Mouse (Mus musculus) myocyte (in vitro differentiated cells): ENCODE results near the gene Zfp719. TPM values are rescaled to one million over a fixed set of nuclear protein-coding genes. Genes with fewer than 3 reads are reported as not detected.
A peak's percentile ranks its signal among the peaks of the same experiment; 100 is the strongest.

Source experiments
- H3K27me3 ChIP-seq: one replicate; pipeline ENCODE4 v1.6.1; 2011; ENCODE audit not compliant: control insufficient read depth, insufficient read depth, insufficient read length
- H3K36me3 ChIP-seq: one replicate; pipeline ENCODE4 v1.6.1; 2011; ENCODE audit not compliant: control insufficient read depth, insufficient read depth
- H3K4me2 ChIP-seq: one replicate; pipeline ENCODE4 v1.6.1; 2011; ENCODE audit warnings: low read depth, control low read depth
- H3K4me3 ChIP-seq: one replicate; pipeline ENCODE4 v1.5.1; 2011; ENCODE audit warnings: mild to moderate bottlenecking, control low read depth, moderate library complexity
- H3K79me2 ChIP-seq: one replicate; pipeline ENCODE4 v1.6.1; 2011; ENCODE audit not compliant: control insufficient read depth, insufficient read depth
- H3ac ChIP-seq: one replicate; pipeline ENCODE4 v1.6.1; 2011; ENCODE audit not compliant: control insufficient read depth, insufficient read length
- CEBPB ChIP-seq: IDR thresholded peaks from 2 replicates; pipeline ENCODE4 v1.6.1; 2011; ENCODE audit warnings: mild to moderate bottlenecking, moderate library complexity; ENCODE audit not compliant: poor library complexity, insufficient read depth, severe bottlenecking
- E2F4 ChIP-seq: IDR thresholded peaks from one replicate; pipeline ENCODE4 v1.6.1; 2011; ENCODE audit warnings: mild to moderate bottlenecking, control low read depth, moderate library complexity; ENCODE audit not compliant: insufficient read depth
- MAX ChIP-seq: IDR thresholded peaks from one replicate; pipeline ENCODE4 v1.6.1; 2011; ENCODE audit warnings: low read depth, mild to moderate bottlenecking, control low read depth
- MYOD1 ChIP-seq, 3 experiments: IDR thresholded peaks; one replicate each; pipeline ENCODE4 v1.6.1; 2011; ENCODE audit warnings: control low read depth in 2 of 3, low read depth in 2 of 3, mild to moderate bottlenecking in 2 of 3, moderate library complexity in 1 of 3; ENCODE audit not compliant: insufficient read length in 2 of 3, control insufficient read depth in 1 of 3
- MYOG ChIP-seq, 3 experiments: IDR thresholded peaks; one replicate each; pipeline ENCODE4 v1.6.1; 2011; ENCODE audit warnings: control low read depth in 2 of 3, low read depth in 2 of 3, mild to moderate bottlenecking in 2 of 3; ENCODE audit not compliant: insufficient read length in 2 of 3, control insufficient read depth in 1 of 3, insufficient read depth in 1 of 3
- POLR2A ChIP-seq: IDR thresholded peaks from one replicate; pipeline ENCODE4 v1.6.1; 2011; ENCODE audit warnings: low read depth, mild to moderate bottlenecking, control low read depth, moderate library complexity; ENCODE audit not compliant: insufficient read length
- POLR2AphosphoS2 ChIP-seq: IDR thresholded peaks from one replicate; pipeline ENCODE4 v1.6.1; 2011; ENCODE audit warnings: low read depth, control low read depth; ENCODE audit not compliant: insufficient read length
- REST ChIP-seq: IDR thresholded peaks from one replicate; pipeline ENCODE4 v1.6.1; 2011; ENCODE audit warnings: mild to moderate bottlenecking, control low read depth, moderate library complexity; ENCODE audit not compliant: insufficient read depth, insufficient read length
- SRF ChIP-seq: IDR thresholded peaks from one replicate; pipeline ENCODE4 v1.6.1; 2011; ENCODE audit warnings: low read depth; ENCODE audit not compliant: control insufficient read depth, insufficient read length
- TCF12 ChIP-seq: IDR thresholded peaks from one replicate; pipeline ENCODE4 v1.6.1; 2011; ENCODE audit warnings: mild to moderate bottlenecking, control low read depth; ENCODE audit not compliant: poor library complexity, insufficient read depth, severe bottlenecking
- TCF3 ChIP-seq: IDR thresholded peaks from one replicate; pipeline ENCODE4 v1.6.1; 2011; ENCODE audit warnings: low read depth, control low read depth; ENCODE audit not compliant: insufficient read length
- USF1 ChIP-seq: IDR thresholded peaks from one replicate; pipeline ENCODE4 v1.6.1; 2011; ENCODE audit warnings: low read depth, mild to moderate bottlenecking, control low read depth, moderate library complexity
- polyA plus RNA-seq: library from polyadenylated mRNA; unstranded; fragments of >200 nt; fragmentation: generic; extraction: Trizol; gene quantifications from one replicate; pipeline ENCODE4 v1.2.1, GENCODE M21; 2012; ENCODE audit warnings: missing spikeins

Gene Zfp719
- polyA plus RNA-seq, 1 experiment: 2.8 TPM

- peak overlapping the region; percentile 19 for H3ac ChIP-seq
- TF ChIP-seq E2F4: no peak
- TF ChIP-seq TCF3: no peak
- no peak for TF ChIP-seq TCF12
- TF ChIP-seq POLR2AphosphoS2: no peak
- no peak for TF ChIP-seq MYOD1 (IDR thresholded peaks at IDR 0.05; ENCODE audit: control insufficient read depth in 1 of 3, insufficient read length in 2 of 3, low read depth in 2 of 3)
- no peak for TF ChIP-seq MAX
- no peak for TF ChIP-seq USF1
- no peak for TF ChIP-seq POLR2A
- no peak for TF ChIP-seq CEBPB
- no peak for TF ChIP-seq MYOG (IDR thresholded peaks at IDR 0.05; ENCODE audit: control insufficient read depth in 1 of 3, insufficient read depth in 1 of 3, insufficient read length in 2 of 3, low read depth in 2 of 3)
- no peak for TF ChIP-seq SRF
- no peak for TF ChIP-seq REST
- peak overlapping the region; percentile 97 for H3K4me2 ChIP-seq
- H3K79me2 ChIP-seq: no peaks in the 10 kb centered on the region
- peaks cover 4% of the 10 kb centered on the region for H3K36me3 ChIP-seq
- H3K4me3 ChIP-seq: peak overlapping the region; percentile 56
- no peaks in the 10 kb centered on the region for H3K27me3 ChIP-seq
Measured at GRCm38 (mm10) chr7:43563300-43563699, 16.1 kb upstream of the Zfp719 start.

- no peak overlapping the region for H3K4me3 ChIP-seq
- no peaks in the 10 kb centered on the region for H3K79me2 ChIP-seq
- no peaks in the 10 kb centered on the region for H3K27me3 ChIP-seq
- H3K36me3 ChIP-seq: peaks cover 18% of the 10 kb centered on the region
- no peak overlapping the region for H3ac ChIP-seq
- no peak overlapping the region for H3K4me2 ChIP-seq
- TF ChIP-seq CEBPB (0 out of 2 replicates have a peak, but pooled peaks have one; percentile 33), TCF12 (no peak)
Measured at GRCm38 (mm10) chr7:43571216-43571615, 8.2 kb upstream of the Zfp719 start.

- peaks cover 14% of the 10 kb centered on the region for H3K36me3 ChIP-seq
- no peaks in the 10 kb centered on the region for H3K27me3 ChIP-seq
- H3K4me3 ChIP-seq: peak overlapping the region; percentile 83
- TF ChIP-seq MAX: no peak
- TF ChIP-seq CEBPB: no peak
- TF ChIP-seq POLR2A: no peak
- no peak for TF ChIP-seq REST
- no peak for TF ChIP-seq E2F4
- no peak for TF ChIP-seq POLR2AphosphoS2
- H3K79me2 ChIP-seq: peaks cover 42% of the 10 kb centered on the region
- H3ac ChIP-seq: peak overlapping the region; percentile 83
- H3K4me2 ChIP-seq: peak overlapping the region; percentile 91
Measured at GRCm38 (mm10) chr7:43580526-43580925, 1.1 kb downstream of the Zfp719 start.

GRCm38 (mm10) chr7:43584790-43585189 is 5.4 kb downstream of the Zfp719 start:
- Histone ChIP-seq H3ac (no peak overlapping the region), H3K79me2 (peaks cover 42% of the 10 kb centered on the region), H3K36me3 (peaks cover 49% of the 10 kb centered on the region), H3K4me2 (no peak overlapping the region), H3K4me3 (no peak overlapping the region), H3K27me3 (no peaks in the 10 kb centered on the region)
- no peak for TF ChIP-seq MAX
- no peak for TF ChIP-seq POLR2A
- TF ChIP-seq POLR2AphosphoS2: no peak
- no peak for TF ChIP-seq MYOD1 (IDR thresholded peaks at IDR 0.05; ENCODE audit: control insufficient read depth in 1 of 3, insufficient read length in 2 of 3, low read depth in 2 of 3)
- TF ChIP-seq USF1: no peak
- TF ChIP-seq MYOG (IDR thresholded peaks at IDR 0.05; ENCODE audit: control insufficient read depth in 1 of 3, insufficient read depth in 1 of 3, insufficient read length in 2 of 3, low read depth in 2 of 3): no peak
- no peak for TF ChIP-seq REST
- TF ChIP-seq CEBPB: no peak
- no peak for TF ChIP-seq SRF
- TF ChIP-seq E2F4: no peak
- no peak for TF ChIP-seq TCF3
- TF ChIP-seq TCF12: no peak

- no peaks in the 10 kb centered on the region for H3K36me3 ChIP-seq
- H3K27me3 ChIP-seq: no peaks in the 10 kb centered on the region
- H3K4me2 ChIP-seq: no peak overlapping the region
- no peak overlapping the region for H3ac ChIP-seq
- H3K79me2 ChIP-seq: no peaks in the 10 kb centered on the region
- no peak overlapping the region for H3K4me3 ChIP-seq
- TF ChIP-seq USF1 (no peak), MYOD1 (IDR thresholded peaks at IDR 0.05; ENCODE audit: control insufficient read depth in 1 of 3, insufficient read length in 2 of 3, low read depth in 2 of 3) (no peak), MAX (no peak), E2F4 (no peak), MYOG (IDR thresholded peaks at IDR 0.05; ENCODE audit: control insufficient read depth in 1 of 3, insufficient read depth in 1 of 3, insufficient read length in 2 of 3, low read depth in 2 of 3) (no peak), POLR2AphosphoS2 (no peak), TCF3 (no peak), REST (no peak)
Measured at GRCm38 (mm10) chr7:43601884-43602283, 22.5 kb downstream of the Zfp719 start.
